Mouse (Mus musculus) heart, adult 2 months (tissue): ENCODE data around the gene Alox12. TPM values are rescaled to one million over a fixed set of nuclear protein-coding genes. Genes with fewer than 3 reads are reported as not detected.

Experiments
- DNase-seq, 2 experiments: peaks; one replicate each; pipeline ENCODE4 v3.0.0; 2021
- H3K27ac ChIP-seq: fragments of 200-600 bp; 2 replicates; pipeline ENCODE4 v1.8.1; 2022
- H3K27me3 ChIP-seq: fragments of 200-500 bp; 2 replicates; pipeline ENCODE4 v1.6.1; 2012; ENCODE audit warnings: mild to moderate bottlenecking, low read length, inconsistent platforms, mixed read lengths; ENCODE audit not compliant: control insufficient read depth, insufficient read depth
- H3K36me3 ChIP-seq: fragments of 200-500 bp; 2 replicates; pipeline ENCODE4 v1.6.1; 2012; ENCODE audit warnings: low read length, inconsistent platforms; ENCODE audit not compliant: control insufficient read depth, insufficient read depth
- H3K4me1 ChIP-seq: fragments of 200-500 bp; 2 replicates; pipeline ENCODE4 v1.6.1; 2011; ENCODE audit warnings: low read length; ENCODE audit not compliant: control insufficient read depth, insufficient read depth
- H3K4me3 ChIP-seq: fragments of 200-600 bp; 2 replicates; pipeline ENCODE4 v1.8.1; 2022
- H3K79me2 ChIP-seq: fragments of 200-500 bp; replicated peaks from 2 replicates; pipeline ENCODE4 v1.6.1; 2012; ENCODE audit warnings: mild to moderate bottlenecking, inconsistent platforms, low read length, moderate library complexity, mixed read lengths; ENCODE audit not compliant: control insufficient read depth, insufficient read depth
- H3K9ac ChIP-seq: fragments of 200-500 bp; 2 replicates; pipeline ENCODE4 v1.6.1; 2012; ENCODE audit warnings: low read depth, mild to moderate bottlenecking, control low read depth, inconsistent platforms, low read length, mixed read lengths
- CTCF ChIP-seq: fragments of 200-600 bp; IDR thresholded peaks from 2 replicates; pipeline ENCODE4 v1.8.1; 2022; ENCODE audit warnings: antibody characterized with exemption, mild to moderate bottlenecking, moderate library complexity
- EP300 ChIP-seq: fragments of 200-500 bp; IDR thresholded peaks from 2 replicates; pipeline ENCODE4 v1.6.1; 2011; ENCODE audit warnings: low read depth, low read length, control low read depth; ENCODE audit not compliant: insufficient read depth
- POLR2A ChIP-seq: fragments of 200-500 bp; IDR thresholded peaks from 2 replicates; pipeline ENCODE4 v1.6.1; 2011; ENCODE audit warnings: mild to moderate bottlenecking, low read depth, low read length, control low read depth; ENCODE audit not compliant: insufficient read depth
- WGBS: fragments of 180-500 bp; shearing (Covaris S2); methylation state at CpG from one replicate; pipeline ENCODE4 v1.1.7; 2018; 5-methylcytosine and 5-hydroxymethylcytosine counted together
- intact Hi-C: fragments of 180-260 bp; cut with DNase I; formaldehyde crosslinking; loops from one replicate; pipeline ENCODE4 v1.15.1; 2025
- polyA plus RNA-seq: library from polyadenylated mRNA; depleted of rRNA; stranded (reverse); fragments of >200 nt; gene quantifications from 2 replicates; pipeline ENCODE4 v1.2.3, GENCODE M21; 2012
- total RNA-seq, 2 experiments: library from RNA; stranded (reverse); gene quantifications; 2 replicates each; pipeline ENCODE4 v1.2.3; 2021

The Alox12 gene
- total and polyA plus RNA-seq, 3 experiments = 2.8 to 6.2 (median 6.0) TPM

DNA sequence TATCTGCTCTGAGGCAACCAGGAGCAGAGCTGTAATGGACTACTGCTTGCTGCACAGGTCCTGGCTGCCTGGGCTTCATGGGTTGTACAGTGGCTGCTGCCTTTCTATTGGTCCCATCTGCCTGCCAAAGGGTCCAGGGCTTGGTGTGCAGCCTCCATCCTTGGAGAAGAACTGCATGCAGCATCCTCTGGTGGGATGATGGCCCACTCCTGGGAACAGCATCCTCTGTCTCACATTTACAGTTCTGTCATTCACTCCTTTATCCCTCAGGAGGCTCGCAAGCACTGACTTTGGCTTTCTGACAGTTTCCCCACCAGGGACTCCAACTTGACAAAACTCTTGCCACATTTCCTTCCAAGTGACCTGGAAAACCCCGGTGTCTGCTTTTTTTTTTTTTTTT is 48.4 kb downstream of the Alox12 start:
- Histone ChIP-seq H3K4me1 (peaks cover 6% of the 10 kb centered on the region), H3K9ac (no peak overlapping the region), H3K27me3 (no peaks in the 10 kb centered on the region), H3K36me3 (no peaks in the 10 kb centered on the region), H3K27ac (no peak overlapping the region), H3K4me3 (no peak overlapping the region), H3K79me2 (no peaks in the 10 kb centered on the region)
- intact Hi-C loops = no loop called here
- TF ChIP-seq POLR2A = no peak
- no peak for TF ChIP-seq CTCF
- no peak for TF ChIP-seq EP300
- no peak for DNase-seq
- 23% methylated on average over 2 of the region's 2 CpGs for WGBS

DNA sequence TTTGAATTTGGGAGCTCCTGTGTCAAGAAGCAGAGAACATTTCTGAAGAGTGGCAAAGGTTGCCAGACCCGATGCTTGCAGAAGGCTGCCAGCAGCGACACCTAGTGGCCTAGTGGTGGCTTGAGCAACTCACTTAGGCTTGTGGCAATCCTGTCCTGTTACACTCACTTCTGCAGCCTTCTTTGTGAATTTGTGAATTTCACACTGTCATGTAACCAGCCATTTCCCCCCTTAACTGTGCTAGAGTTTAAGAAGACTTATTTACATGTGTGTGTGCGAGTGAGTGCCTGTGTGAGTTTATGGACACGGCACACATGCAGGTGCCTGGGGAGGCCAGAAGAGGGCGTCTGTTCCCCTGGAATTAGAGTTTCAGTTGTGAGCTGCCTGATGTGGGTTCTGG is 53.5 kb downstream of the Alox12 start:
- peak; percentile 79 to 80 for DNase-seq
- intact Hi-C loops = loop anchor here (5.0 kb wide), 1 partner anchor 269 kb away; no protein-coding TSS in a partner anchor
- Histone ChIP-seq H3K36me3 (no peaks in the 10 kb centered on the region), H3K79me2 (no peaks in the 10 kb centered on the region), H3K27ac (no peak overlapping the region), H3K4me1 (peaks cover 3% of the 10 kb centered on the region; the same call in 1 of the 2 replicates), H3K9ac (no peak overlapping the region), H3K4me3 (no peak overlapping the region), H3K27me3 (no peaks in the 10 kb centered on the region)
- 39% methylated on average over 5 of the region's 5 CpGs for WGBS
- no peak for TF ChIP-seq POLR2A
- TF ChIP-seq CTCF = peak; percentile 95

DNA sequence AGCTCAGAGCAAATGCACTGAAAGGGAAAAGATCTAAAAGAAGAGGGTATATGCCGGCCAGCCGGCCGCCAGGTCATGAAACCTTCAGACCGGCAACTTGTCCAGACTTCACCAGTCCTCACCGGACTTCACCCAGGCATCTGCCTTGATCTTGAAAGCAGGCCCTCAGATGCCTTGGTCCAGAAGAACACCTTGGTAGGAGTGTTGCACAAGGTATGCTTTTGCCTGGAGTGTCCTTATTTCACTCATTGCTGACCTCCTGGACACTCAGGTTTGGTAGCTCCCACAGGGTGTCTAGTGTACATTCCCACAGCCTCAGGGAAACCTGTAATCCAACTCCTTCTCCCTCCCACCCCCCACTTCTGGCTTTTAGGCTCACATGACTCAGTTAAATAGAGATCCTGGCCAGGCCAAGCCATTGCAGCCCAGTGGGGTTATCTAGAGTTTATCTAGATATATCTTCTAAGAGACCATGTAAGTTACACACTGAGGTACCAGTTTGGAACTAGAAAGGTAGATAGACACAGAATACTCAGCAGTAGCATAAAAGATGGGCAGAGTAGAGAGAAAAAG is 55.0 kb downstream of the Alox12 start:
- no peak overlapping the region for H3K9ac ChIP-seq
- H3K27ac ChIP-seq = no peak overlapping the region
- no peak for DNase-seq
- H3K36me3 ChIP-seq = no peaks in the 10 kb centered on the region
- TF ChIP-seq CTCF (no peak), EP300 (no peak), POLR2A (no peak)
- H3K4me3 ChIP-seq = no peak overlapping the region
- H3K79me2 ChIP-seq = no peaks in the 10 kb centered on the region
- intact Hi-C loops = loop anchor here (5.0 kb wide), 1 partner anchor 268 kb away; no protein-coding TSS in a partner anchor
- 82% methylated on average over 5 of the region's 5 CpGs for WGBS
- H3K4me1 ChIP-seq = no peaks in the 10 kb centered on the region
- H3K27me3 ChIP-seq = no peaks in the 10 kb centered on the region

GRCm38 (mm10) chr11:70199107-70199506 is 56.0 kb downstream of the Alox12 start:
- H3K36me3 ChIP-seq = no peaks in the 10 kb centered on the region
- DNase-seq = no peak
- H3K79me2 ChIP-seq = no peaks in the 10 kb centered on the region
- intact Hi-C loops = no loop called here
- H3K4me1 ChIP-seq = no peaks in the 10 kb centered on the region
- no peaks in the 10 kb centered on the region for H3K27me3 ChIP-seq
- H3K27ac ChIP-seq = no peak overlapping the region
- H3K4me3 ChIP-seq = no peak overlapping the region
- WGBS = 84% methylated on average over 8 of the region's 8 CpGs
- no peak overlapping the region for H3K9ac ChIP-seq
- TF ChIP-seq EP300 (no peak), CTCF (no peak), POLR2A (no peak)

GRCm38 (mm10) chr11:70198332-70198731 is 56.8 kb downstream of the Alox12 start:
- DNase-seq = no peak
- Histone ChIP-seq H3K4me1 (no peaks in the 10 kb centered on the region; the same call in 1 of the 2 replicates), H3K27me3 (no peaks in the 10 kb centered on the region), H3K36me3 (no peaks in the 10 kb centered on the region), H3K27ac (no peak overlapping the region), H3K9ac (no peak overlapping the region), H3K4me3 (no peak overlapping the region), H3K79me2 (no peaks in the 10 kb centered on the region)
- intact Hi-C loops = no loop called here
- TF ChIP-seq EP300 (no peak), CTCF (no peak), POLR2A (no peak)
- 68% methylated on average over 3 of the region's 3 CpGs for WGBS

DNA sequence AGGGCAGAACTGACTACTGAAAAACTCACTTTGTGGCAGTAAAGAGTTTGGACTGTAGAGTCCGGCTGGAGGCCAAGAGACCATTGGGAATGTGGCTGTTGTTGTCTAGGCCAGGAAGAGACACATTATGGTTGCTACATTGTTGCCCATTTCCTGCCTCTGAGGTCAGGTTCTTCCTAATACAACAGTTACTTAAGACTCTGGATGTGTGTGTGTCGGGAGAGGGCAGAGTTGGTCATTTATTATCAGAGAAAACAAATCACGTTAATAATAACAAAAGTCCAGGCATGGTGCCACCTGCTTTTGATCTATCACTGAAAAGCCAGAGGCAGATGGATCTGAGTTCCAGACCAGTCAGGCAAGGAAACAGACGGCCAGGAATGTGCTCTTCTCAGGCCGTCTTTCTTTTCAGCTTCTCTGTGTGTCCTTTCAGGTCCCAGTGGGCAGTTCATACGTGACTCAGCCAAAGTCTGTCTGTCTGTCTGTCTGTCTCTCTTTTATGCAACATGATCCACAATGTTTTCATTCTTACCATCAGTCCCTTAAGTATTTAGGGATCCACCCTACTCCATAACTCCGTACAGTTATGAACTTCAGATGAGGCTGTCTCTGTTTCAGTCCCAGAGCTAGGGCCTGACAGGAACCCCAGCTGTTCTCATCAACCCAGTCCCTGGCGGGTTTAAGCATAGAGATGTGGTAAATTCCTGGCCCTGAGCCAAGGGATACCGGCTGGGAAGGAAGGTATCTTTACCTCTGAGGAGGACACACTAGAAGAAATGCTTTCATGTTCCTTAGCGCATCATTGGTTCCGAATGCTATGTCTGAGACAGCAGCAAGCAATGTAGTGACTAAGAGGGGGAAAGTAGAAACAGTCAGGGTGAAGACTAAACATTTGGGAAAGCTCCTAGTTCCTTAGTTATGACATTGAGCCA is 61.5 kb downstream of the Alox12 start:
- Histone ChIP-seq H3K36me3 (no peaks in the 10 kb centered on the region), H3K27ac (no peak overlapping the region), H3K79me2 (no peaks in the 10 kb centered on the region), H3K27me3 (no peaks in the 10 kb centered on the region), H3K4me3 (no peak overlapping the region), H3K4me1 (no peaks in the 10 kb centered on the region; the same call in 1 of the 2 replicates), H3K9ac (no peak overlapping the region)
- 44% methylated on average over 11 of the region's 11 CpGs for whole genome bisulfite sequencing
- TF ChIP-seq CTCF (no peak), POLR2A (no peak), EP300 (no peak)
- no peak for DNase-seq
- intact Hi-C loops = no loop called here
